Mouse (Mus musculus) brain, embryonic 14.5 days (tissue): ENCODE results near the gene Psma5. TPM values are rescaled to one million over a fixed set of nuclear protein-coding genes. Genes with fewer than 3 reads are reported as not detected.

ENCODE experiments used
- DNase-seq: peaks from one replicate; pipeline ENCODE4 v3.0.0-alpha.2; 2011; ENCODE audit warnings: low read depth
- CTCF ChIP-seq: fragments of 200-500 bp; IDR thresholded peaks from 2 replicates; pipeline ENCODE4 v1.5.1; 2012; ENCODE audit warnings: inconsistent platforms, mild to moderate bottlenecking, moderate library complexity, borderline replicate concordance; ENCODE audit not compliant: insufficient read depth, insufficient read length; ENCODE audit errors: extremely low read depth
- POLR2A ChIP-seq: fragments of 200-500 bp; IDR thresholded peaks from 2 replicates; pipeline ENCODE4 v1.6.1; 2012; ENCODE audit warnings: mild to moderate bottlenecking, inconsistent platforms, borderline replicate concordance; ENCODE audit not compliant: poor library complexity, insufficient read depth, insufficient read length, severe bottlenecking; ENCODE audit errors: extremely low read depth
- polyA plus RNA-seq: library from polyadenylated mRNA; depleted of rRNA; stranded (reverse); fragments of >200 nt; gene quantifications from 2 replicates; pipeline ENCODE4 v1.2.3, GENCODE M21; 2012

The Psma5 gene
- polyA plus RNA-seq, 1 experiment: 135 TPM

DNA sequence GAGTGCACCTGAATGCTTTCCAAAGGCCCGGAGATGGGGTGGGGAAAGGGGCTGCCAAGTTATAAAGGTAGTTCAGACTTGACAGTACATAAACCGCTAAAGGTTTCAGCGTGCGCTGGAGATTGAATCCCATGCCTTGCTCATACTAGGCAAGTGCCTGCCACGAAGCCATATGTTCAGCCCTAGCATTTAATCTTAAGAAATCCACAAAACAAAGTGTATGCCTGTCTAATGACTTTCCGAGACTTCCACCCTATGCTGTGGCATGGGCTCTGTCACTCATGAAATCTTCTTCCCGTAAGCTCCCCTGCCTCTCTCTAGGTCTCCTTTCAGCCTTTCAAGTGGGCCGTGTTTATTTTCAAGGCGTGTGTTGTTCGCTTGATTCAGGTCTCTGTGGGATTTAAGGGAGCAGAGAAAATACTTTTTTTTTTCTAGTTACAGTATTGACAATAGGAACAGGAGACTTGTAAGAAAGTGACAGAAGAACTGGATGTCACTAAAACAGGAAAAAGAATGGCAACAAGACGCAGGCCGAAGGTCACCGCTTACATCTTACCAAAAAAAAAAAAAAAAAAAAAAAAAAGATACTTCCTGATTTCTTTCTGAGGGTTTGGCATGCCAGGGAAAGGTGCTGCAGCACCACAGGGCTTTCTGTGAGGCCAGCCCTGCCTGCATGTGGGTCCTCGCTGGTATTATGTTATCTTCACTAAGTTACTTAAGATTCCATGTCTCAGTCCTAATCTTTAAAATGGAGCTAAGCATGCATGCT lies 30.1 kb downstream of the Psma5 start:
- peak; percentile 31 for DNase-seq
- TF ChIP-seq POLR2A: no peak
- no peak for TF ChIP-seq CTCF

DNA sequence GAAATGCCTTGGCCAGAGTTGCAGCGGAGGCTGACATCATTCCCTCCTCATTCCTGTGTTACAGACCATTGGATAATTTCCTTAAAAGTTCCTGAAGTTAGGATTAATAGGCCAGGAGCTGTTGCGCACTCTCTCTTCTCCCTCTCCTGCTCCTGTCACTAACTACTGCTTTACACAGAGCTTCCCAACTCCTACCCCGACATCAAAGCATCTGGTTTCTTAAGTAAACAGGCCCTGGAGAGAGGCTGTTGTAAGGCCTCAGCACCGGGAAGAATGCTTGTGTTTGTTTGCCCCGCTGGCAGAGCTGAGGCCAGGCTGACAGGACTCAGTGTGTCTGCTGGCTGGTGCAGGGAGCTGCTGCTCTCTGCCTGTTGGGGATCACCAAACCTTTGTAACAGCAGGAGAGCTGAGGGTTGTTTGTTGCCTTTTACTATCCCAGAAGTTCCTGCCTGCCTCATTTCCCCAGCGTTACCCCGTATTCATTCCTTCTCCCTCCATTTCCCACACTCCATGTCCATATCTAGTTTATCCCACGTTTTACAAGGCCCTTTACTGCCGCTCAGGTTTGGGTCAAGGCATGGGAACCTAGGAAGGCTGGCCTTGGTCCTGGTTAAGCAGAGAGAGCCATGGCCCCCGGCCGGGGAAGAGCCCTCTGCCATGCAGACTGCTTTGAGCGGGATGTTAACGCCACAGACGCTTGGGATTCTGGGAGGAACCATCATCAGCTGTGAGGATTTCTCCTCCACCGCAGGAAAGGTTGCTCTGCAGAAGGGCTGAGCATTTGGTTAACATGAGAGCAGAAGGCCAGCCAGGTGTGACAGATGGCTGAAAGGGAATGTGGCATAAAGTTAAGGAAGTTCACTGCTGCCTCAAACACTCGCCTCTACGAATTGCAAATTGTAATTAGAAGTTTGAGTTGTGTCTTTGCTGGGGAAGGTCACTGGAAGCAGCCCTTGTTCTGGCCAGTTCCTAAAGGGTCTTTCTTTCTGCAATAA lies 31.4 kb downstream of the Psma5 start:
- peak; percentile 83 for DNase-seq
- TF ChIP-seq POLR2A: no peak
- TF ChIP-seq CTCF: no peak

GRCm38 (mm10) chr3:108289311-108290130 lies 32.8 kb downstream of the Psma5 start:
- DNase-seq: no peak
- no peak for TF ChIP-seq POLR2A

DNA sequence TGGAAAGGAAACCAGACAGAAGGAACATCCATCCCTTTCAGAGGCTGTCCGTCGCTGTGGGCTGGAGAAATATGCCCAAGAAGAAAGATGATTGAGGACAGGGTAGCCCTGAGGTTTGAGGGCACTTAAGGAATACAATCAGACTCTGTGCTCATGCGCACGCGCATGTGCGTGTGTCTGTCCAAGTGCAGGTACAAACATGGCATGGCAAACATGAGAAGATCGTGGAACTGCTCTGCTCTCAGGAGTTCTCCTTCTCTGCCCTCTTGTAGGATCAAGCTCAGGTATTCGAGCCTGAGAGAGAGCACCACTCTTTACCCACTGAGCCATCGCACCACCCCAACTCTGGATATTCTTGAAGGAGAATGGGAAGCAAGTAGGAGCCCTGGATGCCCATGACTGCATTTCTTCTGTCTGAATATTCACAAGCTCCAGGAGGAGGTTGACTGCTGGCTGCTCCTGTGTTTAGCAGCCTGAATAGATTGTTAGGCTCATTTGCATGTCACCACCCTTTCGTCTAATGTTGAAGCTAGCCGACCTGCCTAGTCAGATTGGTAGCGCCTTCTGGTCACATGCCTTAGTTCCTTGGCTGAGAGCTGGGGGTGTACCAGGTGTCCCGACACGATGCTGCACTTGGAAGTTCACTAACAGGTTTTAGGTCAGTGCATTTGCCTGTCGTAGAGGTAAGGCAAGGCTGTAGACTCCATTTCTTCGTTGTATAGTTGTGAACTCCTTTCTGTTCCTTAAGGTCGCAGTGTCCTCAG lies 34.5 kb downstream of the Psma5 start:
- peak; percentile 66 for DNase-seq

DNA sequence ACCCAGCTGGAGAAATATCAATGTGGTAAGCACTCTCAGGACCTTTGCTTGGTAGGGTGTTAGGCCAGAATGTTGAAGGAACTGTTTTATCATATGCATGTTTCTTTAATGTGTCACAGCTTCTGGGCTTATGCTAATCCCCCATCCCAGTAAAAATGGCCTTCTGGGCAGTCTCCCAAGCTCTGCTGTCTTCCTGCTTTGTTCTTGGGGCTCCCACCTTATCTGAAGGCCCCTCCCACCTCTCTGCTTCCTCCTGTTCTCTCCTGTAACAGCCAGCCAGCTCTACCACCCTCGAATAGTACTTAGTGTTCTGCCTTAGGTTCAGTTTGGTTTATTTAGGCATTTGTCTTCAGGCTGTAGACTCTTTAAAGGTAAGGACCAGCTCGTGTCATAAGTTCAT lies 37.7 kb downstream of the Psma5 start:
- peak; percentile 62 for DNase-seq
- TF ChIP-seq POLR2A (no peak), CTCF (no peak)

More for the DNA sequence above, 34.5 kb downstream of the Psma5 start:
- TF ChIP-seq POLR2A (no peak), CTCF (no peak)

GRCm38 (mm10) chr3:108295379-108296219 lies 38.9 kb downstream of the Psma5 start:
- no peak for TF ChIP-seq CTCF
- TF ChIP-seq POLR2A: no peak
- DNase-seq: peak; percentile 68

GRCm38 (mm10) chr3:108296220-108297049 lies 39.7 kb downstream of the Psma5 start:
- DNase-seq: peak; percentile 71
- TF ChIP-seq POLR2A (no peak), CTCF (no peak)

GRCm38 (mm10) chr3:108297050-108297419 lies 40.3 kb downstream of the Psma5 start:
- no peak for DNase-seq
- TF ChIP-seq CTCF (no peak), POLR2A (no peak)
